Mouse (Mus musculus) midbrain, embryonic 12.5 days (tissue): ENCODE measurements around the gene 2310022A10Rik. TPM values are rescaled to one million over a fixed set of nuclear protein-coding genes. Genes with fewer than 3 reads are reported as not detected.

Experiments used
- ATAC-seq: fragments of 200-750 bp; cut with Nextera tagmentation; 2 replicates; pipeline ENCODE4 v1.8.0; 2017; ENCODE audit warnings: low read depth, moderate TSS enrichment, moderate library complexity; ENCODE audit not compliant: low FRiP score
- H3K27ac ChIP-seq: fragments of 300-500 bp; sonication (generic); replicated peaks from 2 replicates; pipeline ENCODE4 v1.5.1; 2016; ENCODE audit warnings: mild to moderate bottlenecking
- H3K27me3 ChIP-seq: fragments of 300-500 bp; sonication (generic); 2 replicates; pipeline ENCODE4 v1.6.1; 2016; ENCODE audit warnings: mild to moderate bottlenecking
- H3K36me3 ChIP-seq: fragments of 300-500 bp; sonication (generic); 2 replicates; pipeline ENCODE4 v1.6.1; 2016
- H3K4me1 ChIP-seq: fragments of 300-500 bp; sonication (generic); 2 replicates; pipeline ENCODE4 v1.6.1; 2016
- H3K4me2 ChIP-seq: fragments of 300-500 bp; sonication (generic); replicated peaks from 2 replicates; pipeline ENCODE4 v1.6.1; 2016; ENCODE audit warnings: mild to moderate bottlenecking, moderate library complexity
- H3K4me3 ChIP-seq: fragments of 300-500 bp; sonication (generic); 2 replicates; pipeline ENCODE4 v1.5.1; 2016; ENCODE audit warnings: mild to moderate bottlenecking
- H3K9ac ChIP-seq: fragments of 300-500 bp; sonication (generic); replicated peaks from 2 replicates; pipeline ENCODE4 v1.6.1; 2016; ENCODE audit warnings: mild to moderate bottlenecking, moderate library complexity
- H3K9me3 ChIP-seq: fragments of 300-500 bp; sonication (generic); 2 replicates; pipeline ENCODE4 v1.6.1; 2016; ENCODE audit warnings: mild to moderate bottlenecking
- WGBS: fragments of 180-500 bp; shearing (Covaris S2); methylation state at CpG from one replicate; pipeline ENCODE4 v1.1.7; 2016; 5-methylcytosine and 5-hydroxymethylcytosine counted together
- polyA plus RNA-seq: library from polyadenylated mRNA; unstranded; fragments of >200 nt; fragmentation: Nextera tagmentation; extraction: Ambion mirVana; gene quantifications from 2 replicates; pipeline ENCODE4 v1.2.1, GENCODE M21; 2016

2310022A10Rik gene
- polyA plus RNA-seq, 1 experiment from 2014 or later = 37.4 TPM

GRCm38 (mm10) chr7:27607580-27607979 is 54.5 kb downstream of the 2310022A10Rik start:
- Histone ChIP-seq H3K4me2 (no peak overlapping the region), H3K27me3 (no peaks in the 10 kb centered on the region), H3K36me3 (peaks cover 27% of the 10 kb centered on the region), H3K9ac (no peak overlapping the region), H3K9me3 (no peaks in the 10 kb centered on the region), H3K27ac (no peak overlapping the region), H3K4me1 (peaks cover 9% of the 10 kb centered on the region; the same call in 1 of the 2 replicates), H3K4me3 (no peak overlapping the region)
- no peak for ATAC-seq
- WGBS = 84% methylated on average over 5 of the region's 5 CpGs

- H3K4me1 ChIP-seq = peaks cover 13% of the 10 kb centered on the region
- H3K27me3 ChIP-seq = no peaks in the 10 kb centered on the region
- H3K4me2 ChIP-seq = no peak overlapping the region
- H3K9ac ChIP-seq = no peak overlapping the region
- no peak for ATAC-seq
- peaks cover 27% of the 10 kb centered on the region for H3K36me3 ChIP-seq
- H3K4me3 ChIP-seq = no peak overlapping the region
- no peaks in the 10 kb centered on the region for H3K9me3 ChIP-seq
- H3K27ac ChIP-seq = no peak overlapping the region
- WGBS = 90% methylated on average over 3 of the region's 3 CpGs
Observed at GRCm38 (mm10) chr7:27608130-27608529, 55.1 kb downstream of the 2310022A10Rik start.

DNA sequence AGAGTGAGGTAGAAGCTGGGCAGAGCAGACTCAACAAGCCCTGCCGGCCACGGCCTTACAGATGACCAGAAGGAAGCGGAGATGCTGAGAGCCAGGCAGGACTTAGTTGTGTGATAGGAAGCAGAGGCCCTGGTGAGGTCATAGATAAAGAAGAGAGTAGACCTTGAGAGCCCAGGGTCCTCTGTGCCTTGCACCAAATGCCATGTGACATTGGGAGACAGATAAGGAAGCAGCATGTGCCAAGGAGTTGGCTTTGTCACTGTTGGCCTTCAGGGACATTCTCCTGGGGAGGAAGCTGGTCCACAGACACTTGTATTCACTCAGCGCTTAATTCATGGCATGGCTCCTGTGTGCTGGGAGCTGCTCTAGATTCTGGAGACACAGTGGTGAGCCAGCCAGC is 56.3 kb downstream of the 2310022A10Rik start:
- ATAC-seq = no peak
- Histone ChIP-seq H3K36me3 (peaks cover 27% of the 10 kb centered on the region), H3K27ac (no peak overlapping the region), H3K9me3 (no peaks in the 10 kb centered on the region), H3K4me1 (peaks cover 24% of the 10 kb centered on the region), H3K9ac (no peak overlapping the region), H3K4me3 (no peak overlapping the region), H3K4me2 (no peak overlapping the region), H3K27me3 (no peaks in the 10 kb centered on the region)
- 93% methylated on average over 4 of the region's 4 CpGs for WGBS

DNA sequence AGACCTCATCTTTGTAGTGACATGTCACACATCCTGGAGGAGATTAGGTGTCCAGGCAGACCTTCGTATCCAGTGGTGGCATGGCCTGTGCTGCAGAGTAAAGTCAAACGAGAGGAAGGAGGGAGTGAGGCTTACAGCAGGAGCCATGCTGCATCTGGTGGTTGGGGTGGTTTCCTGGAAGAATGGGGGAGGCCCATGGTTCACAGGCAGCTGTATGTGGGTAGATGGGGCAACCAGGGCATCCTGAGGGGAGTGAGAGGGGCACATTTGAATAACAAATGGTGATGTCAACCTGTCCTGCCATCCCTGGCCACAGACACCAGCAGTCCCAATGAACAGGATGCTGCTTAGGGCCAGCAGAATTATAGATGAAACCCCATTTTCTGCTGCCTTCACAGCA is 56.7 kb downstream of the 2310022A10Rik start:
- WGBS = 75% methylated on average over 2 of the region's 2 CpGs
- ATAC-seq = no peak
- H3K27me3 ChIP-seq = no peaks in the 10 kb centered on the region
- H3K9ac ChIP-seq = no peak overlapping the region
- no peak overlapping the region for H3K4me3 ChIP-seq
- no peaks in the 10 kb centered on the region for H3K9me3 ChIP-seq
- peaks cover 27% of the 10 kb centered on the region for H3K36me3 ChIP-seq
- H3K4me2 ChIP-seq = no peak overlapping the region
- no peak overlapping the region for H3K27ac ChIP-seq
- peaks cover 28% of the 10 kb centered on the region for H3K4me1 ChIP-seq

DNA sequence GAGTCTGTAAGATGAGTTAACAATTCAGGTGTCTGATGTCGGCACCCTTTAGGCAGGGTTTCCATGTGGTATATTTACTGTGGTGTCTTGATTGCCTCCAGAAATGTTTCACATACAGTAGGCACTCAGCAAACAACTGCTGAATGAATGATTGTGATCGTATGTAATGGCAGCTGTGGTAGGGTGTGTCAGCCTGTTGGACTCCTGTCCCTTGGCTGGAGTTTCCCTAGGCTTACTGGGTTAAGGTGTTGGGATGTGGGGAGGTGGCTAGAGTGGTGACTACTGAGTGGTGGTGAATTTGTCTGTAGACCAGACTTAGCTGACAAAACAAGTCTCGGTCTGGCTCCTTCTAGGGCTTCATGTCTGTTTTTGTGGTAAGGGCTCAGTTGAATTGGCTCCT is 57.3 kb downstream of the 2310022A10Rik start:
- Histone ChIP-seq H3K27me3 (no peaks in the 10 kb centered on the region), H3K9me3 (no peaks in the 10 kb centered on the region), H3K4me1 (peaks cover 32% of the 10 kb centered on the region), H3K9ac (no peak overlapping the region), H3K36me3 (peaks cover 27% of the 10 kb centered on the region), H3K4me2 (no peak overlapping the region), H3K27ac (no peak overlapping the region), H3K4me3 (no peak overlapping the region)
- 95% methylated on average over 3 of the region's 3 CpGs for WGBS
- ATAC-seq = no peak

DNA sequence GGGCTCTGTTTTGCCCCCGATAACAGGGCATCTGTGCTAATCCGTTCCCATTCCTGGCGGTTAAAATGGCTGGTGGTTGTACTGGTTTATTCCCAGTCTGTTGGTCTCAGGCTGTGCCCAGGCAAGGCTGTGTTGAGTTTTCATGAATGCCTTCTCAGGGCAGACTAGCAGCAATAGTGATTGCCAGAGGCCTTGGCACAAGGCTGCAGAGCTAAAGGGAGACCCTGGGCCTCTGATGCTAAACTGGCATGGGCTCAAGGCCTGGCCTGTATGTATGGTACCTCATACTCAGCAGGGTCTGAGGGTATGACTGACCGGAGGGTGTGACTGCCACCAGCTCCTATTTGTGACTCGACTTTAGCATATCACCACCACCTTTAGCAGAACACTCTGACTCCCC is 57.8 kb downstream of the 2310022A10Rik start:
- Histone ChIP-seq H3K4me2 (no peak overlapping the region), H3K4me1 (peaks cover 32% of the 10 kb centered on the region), H3K36me3 (peaks cover 30% of the 10 kb centered on the region), H3K27ac (no peak overlapping the region), H3K9ac (no peak overlapping the region), H3K27me3 (no peaks in the 10 kb centered on the region), H3K4me3 (no peak overlapping the region), H3K9me3 (no peaks in the 10 kb centered on the region)
- 93% methylated on average over 5 of the region's 5 CpGs for WGBS
- ATAC-seq = no peak

GRCm38 (mm10) chr7:27612940-27613339 is 59.9 kb downstream of the 2310022A10Rik start:
- no peak overlapping the region for H3K4me3 ChIP-seq
- 84% methylated on average over 4 of the region's 4 CpGs for WGBS
- no peak overlapping the region for H3K9ac ChIP-seq
- peaks cover 51% of the 10 kb centered on the region for H3K36me3 ChIP-seq
- H3K4me2 ChIP-seq = no peak overlapping the region
- ATAC-seq = no peak
- H3K9me3 ChIP-seq = no peaks in the 10 kb centered on the region
- no peaks in the 10 kb centered on the region for H3K27me3 ChIP-seq
- peaks cover 23% of the 10 kb centered on the region for H3K4me1 ChIP-seq
- peak overlapping the region; percentile 68 for H3K27ac ChIP-seq

GRCm38 (mm10) chr7:27613751-27614499 is 60.9 kb downstream of the 2310022A10Rik start:
- H3K4me3 ChIP-seq = no peak overlapping the region
- no peak overlapping the region for H3K4me2 ChIP-seq
- peaks cover 23% of the 10 kb centered on the region for H3K4me1 ChIP-seq
- H3K9ac ChIP-seq = no peak overlapping the region
- H3K27ac ChIP-seq = peak overlapping the region; percentile 68
- H3K27me3 ChIP-seq = no peaks in the 10 kb centered on the region
- 50% methylated on average over 8 of the region's 8 CpGs for WGBS
- peak; percentile 60; the same call in 1 of the 2 replicates for ATAC-seq
- H3K9me3 ChIP-seq = no peaks in the 10 kb centered on the region
- H3K36me3 ChIP-seq = peaks cover 57% of the 10 kb centered on the region

DNA sequence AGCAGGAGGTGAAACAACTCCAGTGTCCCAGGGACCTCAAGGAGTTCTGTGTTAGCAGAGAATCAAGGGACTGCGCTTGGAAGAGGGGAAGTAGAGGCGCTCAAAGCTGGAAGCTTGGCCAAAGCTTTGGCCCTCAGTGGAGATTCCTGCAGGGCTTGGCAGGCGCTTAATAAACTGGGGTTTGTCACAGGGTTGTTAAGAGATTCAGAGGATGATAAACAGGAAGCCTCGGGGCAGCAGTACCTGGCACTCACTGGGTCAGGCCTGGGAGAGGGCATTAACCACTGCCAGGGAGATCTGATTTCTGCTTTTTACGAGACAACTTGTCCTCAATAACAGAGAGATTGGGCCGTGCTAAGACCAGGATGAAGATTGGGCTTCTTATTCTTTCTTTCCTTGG is 68.0 kb downstream of the 2310022A10Rik start:
- Histone ChIP-seq H3K4me1 (no peaks in the 10 kb centered on the region), H3K9me3 (no peaks in the 10 kb centered on the region), H3K27me3 (no peaks in the 10 kb centered on the region), H3K4me3 (no peak overlapping the region), H3K4me2 (no peak overlapping the region), H3K9ac (no peak overlapping the region), H3K27ac (no peak overlapping the region), H3K36me3 (peaks cover 90% of the 10 kb centered on the region)
- WGBS = 88% methylated on average over 6 of the region's 6 CpGs
- ATAC-seq = no peak

GRCm38 (mm10) chr7:27622234-27622633 is 69.2 kb downstream of the 2310022A10Rik start:
- Histone ChIP-seq H3K4me2 (no peak overlapping the region), H3K4me1 (no peaks in the 10 kb centered on the region), H3K36me3 (peaks cover 87% of the 10 kb centered on the region), H3K4me3 (no peak overlapping the region), H3K9me3 (no peaks in the 10 kb centered on the region), H3K9ac (no peak overlapping the region), H3K27me3 (no peaks in the 10 kb centered on the region), H3K27ac (no peak overlapping the region)
- 71% methylated on average over 1 of the region's 1 CpGs for WGBS
- no peak for ATAC-seq

GRCm38 (mm10) chr7:27624967-27625366 is 71.9 kb downstream of the 2310022A10Rik start:
- no peak overlapping the region for H3K4me3 ChIP-seq
- H3K36me3 ChIP-seq = peaks cover 86% of the 10 kb centered on the region
- H3K27ac ChIP-seq = no peak overlapping the region
- H3K4me2 ChIP-seq = no peak overlapping the region
- H3K9ac ChIP-seq = no peak overlapping the region
- no peaks in the 10 kb centered on the region for H3K27me3 ChIP-seq
- H3K9me3 ChIP-seq = no peaks in the 10 kb centered on the region
- ATAC-seq = no peak
- H3K4me1 ChIP-seq = no peaks in the 10 kb centered on the region

DNA sequence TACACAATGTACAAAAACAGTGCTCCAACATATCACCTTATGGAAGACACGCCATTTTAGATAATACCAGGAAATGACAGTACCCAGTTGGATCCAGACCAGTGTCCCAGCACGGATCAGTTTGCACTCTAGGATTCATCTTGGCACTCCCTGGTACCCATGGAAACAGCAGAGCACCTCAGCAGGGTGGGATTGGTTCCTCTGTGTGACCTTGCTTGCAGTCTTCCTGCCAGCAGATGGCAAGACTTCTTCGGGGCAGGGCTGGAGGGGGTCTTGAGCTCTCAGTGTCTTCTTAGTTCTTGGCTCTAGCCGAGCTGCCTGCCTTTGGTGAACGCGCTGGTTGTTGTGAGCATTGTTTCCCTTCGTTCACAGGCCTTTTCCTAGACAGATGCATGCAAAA is 74.7 kb downstream of the 2310022A10Rik start:
- WGBS = 87% methylated on average over 7 of the region's 7 CpGs

DNA sequence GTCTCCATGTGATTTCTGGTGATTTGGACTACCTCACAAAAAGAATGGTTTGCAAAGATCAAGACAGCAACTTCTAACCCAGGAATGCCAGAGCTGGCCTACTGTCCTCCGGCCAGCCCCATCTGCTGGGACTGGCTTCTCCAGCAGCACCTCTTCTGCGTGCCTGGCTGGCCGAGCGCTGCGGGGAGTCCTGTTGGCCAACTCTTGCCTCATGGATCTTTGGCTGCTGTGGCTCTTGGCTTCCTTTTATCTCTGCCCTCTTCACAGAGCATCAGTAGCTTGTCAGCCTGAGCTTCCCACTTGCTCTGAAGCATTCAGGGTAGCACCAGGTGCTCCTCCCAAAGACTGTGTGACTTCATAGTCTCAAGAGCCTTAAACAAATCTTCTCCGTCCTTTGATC is 75.2 kb downstream of the 2310022A10Rik start:
- no peak overlapping the region for H3K9ac ChIP-seq
- ATAC-seq = no peak
- WGBS = 94% methylated on average over 6 of the region's 6 CpGs
- H3K9me3 ChIP-seq = no peaks in the 10 kb centered on the region
- H3K27me3 ChIP-seq = no peaks in the 10 kb centered on the region
- no peak overlapping the region for H3K27ac ChIP-seq
- peaks cover 82% of the 10 kb centered on the region for H3K36me3 ChIP-seq
- no peaks in the 10 kb centered on the region for H3K4me1 ChIP-seq
- no peak overlapping the region for H3K4me3 ChIP-seq
- H3K4me2 ChIP-seq = no peak overlapping the region

More for the DNA sequence above, 74.7 kb downstream of the 2310022A10Rik start:
- Histone ChIP-seq H3K9me3 (no peaks in the 10 kb centered on the region), H3K27me3 (no peaks in the 10 kb centered on the region), H3K9ac (no peak overlapping the region), H3K27ac (no peak overlapping the region), H3K4me3 (no peak overlapping the region), H3K36me3 (peaks cover 78% of the 10 kb centered on the region), H3K4me2 (no peak overlapping the region), H3K4me1 (no peaks in the 10 kb centered on the region)
- no peak for ATAC-seq
